Mouse (Mus musculus) ES-Bruce4 (cell line): ENCODE results near the gene Nupr1l.
"Not testable (repeated sequence)": the region's sequence is repeated elsewhere in the genome, so short reads cannot be mapped to it uniquely, and the experiment has no call there.

Source experiments
- CTCF ChIP-seq: IDR thresholded peaks from one replicate; pipeline ENCODE4 v1.8.1; 2011; ENCODE audit warnings: low read depth, low read length
- EP300 ChIP-seq: IDR thresholded peaks from 2 replicates; pipeline ENCODE4 v1.6.1; 2011; ENCODE audit warnings: low read depth, low read length; ENCODE audit not compliant: insufficient read depth
- POLR2A ChIP-seq: IDR thresholded peaks from one replicate; pipeline ENCODE4 v1.8.1; 2011; ENCODE audit warnings: low read length; ENCODE audit not compliant: insufficient read depth

- peak; percentile 8 for TF ChIP-seq POLR2A
- TF ChIP-seq CTCF, EP300: not testable (repeated sequence)
These were observed 7.2 kb downstream of the Nupr1l start for GRCm38 (mm10) chr5:129915491-129915890.
